ENCODE assay signal across 24 mouse cellular contexts in genomic region chr6:56063736-56064135, GRCm38 (mm10). TPM values are rescaled to one million over a fixed set of nuclear protein-coding genes. Genes with fewer than 3 reads are reported as not detected.
"Had no signal": no experiment of that assay in that cellular context is flagged by ENCODE, and none has a peak within 500 bp of the region (broad histone marks: within the 10 kb centered on the region; RNA-seq: fewer than 3 reads in every experiment).

No protein-coding gene starts in this region.

- H3K4me3 ChIP-seq: layer of hippocampus, adult 2 months; left cerebral cortex, adult 2 months; limb, embryonic 12.5 days; limb, embryonic 15.5 days; liver, embryonic 12.5 days; liver, embryonic 15.5 days; lung, embryonic 15.5 days; megakaryocyte, embryonic 14.5 days; midbrain, embryonic 10.5 days had no signal

- H3K9me3 ChIP-seq: limb, embryonic 12.5 days; limb, embryonic 15.5 days; liver, embryonic 12.5 days; liver, embryonic 15.5 days; lung, embryonic 15.5 days; midbrain, embryonic 10.5 days had no signal

- H3K4me1 ChIP-seq: limb, embryonic 12.5 days; limb, embryonic 15.5 days; liver, embryonic 12.5 days; liver, embryonic 15.5 days; lung, embryonic 15.5 days; megakaryocyte, embryonic 14.5 days; midbrain, embryonic 10.5 days had no signal

- H3K36me3 ChIP-seq: limb, embryonic 12.5 days; limb, embryonic 15.5 days; liver, embryonic 12.5 days; liver, embryonic 15.5 days; lung, embryonic 15.5 days; midbrain, embryonic 10.5 days had no signal

- DNase-seq: kidney, adult 18-20 months; kidney, adult 9 months; kidney, postnatal 14 days; kidney, postnatal 4 days; layer of hippocampus, postnatal 36 days; left cerebral cortex, postnatal 4 days; lung, adult 18-20 months; lung, postnatal 10 days; lung, postnatal 36 days; thymus, adult 18-20 months; thymus, postnatal 36 days had no signal

- H3K4me2 ChIP-seq: limb, embryonic 12.5 days; limb, embryonic 15.5 days; liver, embryonic 12.5 days; liver, embryonic 15.5 days; lung, embryonic 15.5 days had no signal

- H3K27me3 ChIP-seq: limb, embryonic 12.5 days; limb, embryonic 15.5 days; liver, embryonic 12.5 days; liver, embryonic 15.5 days; lung, embryonic 15.5 days; megakaryocyte, embryonic 14.5 days had no signal

- ATAC-seq: intestine, embryonic 16.5 days; liver, embryonic 12.5 days; midbrain, embryonic 16.5 days had no signal

- H3K9ac ChIP-seq: limb, embryonic 12.5 days; limb, embryonic 15.5 days; liver, embryonic 12.5 days; liver, embryonic 15.5 days; lung, embryonic 15.5 days had no signal

- H3K27ac ChIP-seq: layer of hippocampus, adult 2 months; left cerebral cortex, adult 2 months; limb, embryonic 12.5 days; limb, embryonic 15.5 days; liver, embryonic 12.5 days; liver, embryonic 15.5 days; lung, embryonic 15.5 days; midbrain, embryonic 10.5 days had no signal

RNA-seq across cellular contexts. Expression of gene Ppp1r17, which starts 46.4 kb away (rescaled TPM):
- polyA plus RNA-seq: limb, embryonic 15.5 days; liver, embryonic 12.5 days; liver, embryonic 15.5 days; small intestine, adult 2 months; spleen, adult 2 months had no signal
